Mouse (Mus musculus) lung, embryonic 14.5 days (tissue): ENCODE results near the gene Gm5426. TPM values are rescaled to one million over a fixed set of nuclear protein-coding genes. Genes with fewer than 3 reads are reported as not detected.

Experiments used
- ATAC-seq: fragments of 200-750 bp; cut with Nextera tagmentation; 2 replicates; pipeline ENCODE4 v1.8.0; 2017; ENCODE audit warnings: mild to moderate bottlenecking, moderate TSS enrichment, moderate library complexity; ENCODE audit not compliant: insufficient read depth
- DNase-seq: peaks from one replicate; pipeline ENCODE4 v3.0.0-alpha.2; 2015
- H3K27ac ChIP-seq: fragments of 300-500 bp; sonication (generic); 2 replicates; pipeline ENCODE4 v1.5.1; 2014; ENCODE audit warnings: low read depth, mild to moderate bottlenecking, moderate library complexity
- H3K27me3 ChIP-seq: fragments of 300-500 bp; sonication (generic); 2 replicates; pipeline ENCODE4 v1.6.1; 2014; ENCODE audit warnings: low read length, control low read depth; ENCODE audit not compliant: insufficient read depth
- H3K36me3 ChIP-seq: fragments of 300-500 bp; sonication (generic); 2 replicates; pipeline ENCODE4 v1.6.1; 2014; ENCODE audit warnings: control low read depth; ENCODE audit not compliant: insufficient read depth
- H3K4me1 ChIP-seq: fragments of 300-500 bp; sonication (generic); 2 replicates; pipeline ENCODE4 v1.6.1; 2014; ENCODE audit warnings: antibody characterized with exemption, control low read depth; ENCODE audit not compliant: insufficient read depth
- H3K4me2 ChIP-seq: fragments of 300-500 bp; sonication (generic); 2 replicates; pipeline ENCODE4 v1.6.1; 2014; ENCODE audit warnings: mild to moderate bottlenecking
- H3K4me3 ChIP-seq: fragments of 300-500 bp; sonication (generic); 2 replicates; pipeline ENCODE4 v1.5.1; 2014; ENCODE audit warnings: low read depth, low read length
- H3K9ac ChIP-seq: fragments of 300-500 bp; sonication (generic); 2 replicates; pipeline ENCODE4 v1.6.1; 2014
- H3K9me3 ChIP-seq: fragments of 300-500 bp; sonication (generic); 2 replicates; pipeline ENCODE4 v1.6.1; 2016; ENCODE audit warnings: low read depth, low read length, control low read depth
- CTCF ChIP-seq: IDR thresholded peaks from 2 replicates; pipeline ENCODE4 v1.5.1; 2016; ENCODE audit warnings: antibody characterized with exemption, low read depth
- WGBS: fragments of 180-500 bp; shearing (Covaris S2); extraction: QIAGEN DNeasy Blood & Tissue Kit; methylation state at CpG from one replicate; pipeline ENCODE4 v1.1.7; 2014; 5-methylcytosine and 5-hydroxymethylcytosine counted together
- polyA plus RNA-seq: library from polyadenylated mRNA; unstranded; fragments of >200 nt; fragmentation: Nextera tagmentation; extraction: Ambion mirVana; gene quantifications from 2 replicates; pipeline ENCODE4 v1.2.1, GENCODE M21; 2014

Gene Gm5426
- polyA plus RNA-seq, 1 experiment from 2014 or later, result not detected

- 87% methylated on average over 5 of the region's 5 CpGs for WGBS
- Histone ChIP-seq H3K9me3 (no peaks in the 10 kb centered on the region), H3K4me2 (no peak overlapping the region), H3K27ac (no peak overlapping the region), H3K36me3 (no peaks in the 10 kb centered on the region), H3K4me1 (no peaks in the 10 kb centered on the region), H3K27me3 (no peaks in the 10 kb centered on the region), H3K9ac (no peak overlapping the region), H3K4me3 (no peak overlapping the region)
- TF ChIP-seq CTCF, result no peak
- ATAC-seq (no peak), DNase-seq (no peak)
Measured at GRCm38 (mm10) chr10:96123885-96124284, 12.5 kb upstream of the Gm5426 start.

GRCm38 (mm10) chr10:96124290-96124689 lies 12.1 kb upstream of the Gm5426 start:
- Histone ChIP-seq H3K4me1 (no peaks in the 10 kb centered on the region), H3K4me2 (no peak overlapping the region), H3K9ac (no peak overlapping the region), H3K27ac (no peak overlapping the region), H3K36me3 (no peaks in the 10 kb centered on the region), H3K9me3 (no peaks in the 10 kb centered on the region), H3K27me3 (no peaks in the 10 kb centered on the region), H3K4me3 (no peak overlapping the region)
- no peak for TF ChIP-seq CTCF
- ATAC-seq (no peak), DNase-seq (no peak)
- 86% methylated on average over 1 of the region's 1 CpGs for WGBS

- Histone ChIP-seq H3K9ac (no peak overlapping the region), H3K4me3 (no peak overlapping the region), H3K4me2 (no peak overlapping the region), H3K4me1 (no peaks in the 10 kb centered on the region), H3K27me3 (no peaks in the 10 kb centered on the region), H3K9me3 (no peaks in the 10 kb centered on the region), H3K27ac (no peak overlapping the region), H3K36me3 (no peaks in the 10 kb centered on the region)
- DNase-seq (no peak), ATAC-seq (no peak)
- no peak for TF ChIP-seq CTCF
- 51% methylated on average over 9 of the region's 9 CpGs for WGBS
Measured at GRCm38 (mm10) chr10:96125771-96126454, 10.5 kb upstream of the Gm5426 start.

GRCm38 (mm10) chr10:96129213-96129612 lies 7.2 kb upstream of the Gm5426 start:
- Histone ChIP-seq H3K36me3 (no peaks in the 10 kb centered on the region), H3K4me3 (no peak overlapping the region), H3K4me2 (no peak overlapping the region), H3K9me3 (no peaks in the 10 kb centered on the region), H3K27me3 (no peaks in the 10 kb centered on the region), H3K27ac (no peak overlapping the region), H3K9ac (no peak overlapping the region), H3K4me1 (no peaks in the 10 kb centered on the region)
- DNase-seq (peak; percentile 53), ATAC-seq (peak; percentile 73; the same call in 1 of the 2 replicates)
- 61% methylated on average over 2 of the region's 2 CpGs for WGBS
- TF ChIP-seq CTCF, result no peak

- TF ChIP-seq CTCF, result no peak
- H3K9ac ChIP-seq, result no peak overlapping the region
- H3K36me3 ChIP-seq, result no peaks in the 10 kb centered on the region
- DNase-seq, result no peak
- no peaks in the 10 kb centered on the region for H3K4me1 ChIP-seq
- 77% methylated on average over 3 of the region's 3 CpGs for WGBS
- H3K9me3 ChIP-seq, result no peaks in the 10 kb centered on the region
- ATAC-seq, result no peak
- H3K4me3 ChIP-seq, result no peak overlapping the region
- H3K4me2 ChIP-seq, result no peak overlapping the region
- H3K27me3 ChIP-seq, result no peaks in the 10 kb centered on the region
- no peak overlapping the region for H3K27ac ChIP-seq
Measured at GRCm38 (mm10) chr10:96130406-96130805, 6.0 kb upstream of the Gm5426 start.

DNA sequence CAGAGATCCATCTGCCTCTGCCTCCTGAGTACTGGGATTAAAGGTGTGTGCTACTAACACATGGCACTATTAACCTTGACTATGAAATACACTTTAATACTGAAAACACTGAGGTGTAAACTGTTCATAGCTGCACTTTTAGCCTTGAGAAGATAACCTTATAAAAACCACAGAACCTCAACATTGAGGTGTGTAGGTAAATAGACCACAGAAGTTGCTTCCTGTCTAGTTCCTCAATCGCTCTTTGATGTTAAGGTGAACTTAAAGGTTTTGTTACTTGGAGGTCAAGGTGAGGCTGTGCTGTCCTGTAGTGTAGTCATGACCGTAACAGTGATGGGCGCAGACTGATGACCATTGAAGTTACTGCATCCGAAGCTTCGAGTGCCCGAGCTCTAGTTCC lies 5.3 kb upstream of the Gm5426 start:
- Histone ChIP-seq H3K27me3 (no peaks in the 10 kb centered on the region), H3K4me1 (no peaks in the 10 kb centered on the region), H3K4me3 (no peak overlapping the region), H3K4me2 (no peak overlapping the region), H3K9me3 (no peaks in the 10 kb centered on the region), H3K36me3 (no peaks in the 10 kb centered on the region), H3K27ac (no peak overlapping the region), H3K9ac (no peak overlapping the region)
- DNase-seq (no peak), ATAC-seq (no peak)
- TF ChIP-seq CTCF, result no peak
- 85% methylated on average over 6 of the region's 6 CpGs for WGBS

- peak; percentile 76 for TF ChIP-seq CTCF
- peak; percentile 76 for ATAC-seq
- H3K36me3 ChIP-seq, result no peaks in the 10 kb centered on the region
- no peak overlapping the region for H3K9ac ChIP-seq
- no peaks in the 10 kb centered on the region for H3K9me3 ChIP-seq
- peak; percentile 87 for DNase-seq
- 32% methylated on average over 6 of the region's 6 CpGs for WGBS
- no peak overlapping the region for H3K4me2 ChIP-seq
- H3K27ac ChIP-seq, result no peak overlapping the region
- H3K4me3 ChIP-seq, result no peak overlapping the region
- H3K4me1 ChIP-seq, result no peaks in the 10 kb centered on the region
- no peaks in the 10 kb centered on the region for H3K27me3 ChIP-seq
Measured at GRCm38 (mm10) chr10:96132161-96132560, 4.2 kb upstream of the Gm5426 start.
